Mouse (Mus musculus): ENCODE results near the gene Tarbp1. TPM values are rescaled to one million over a fixed set of nuclear protein-coding genes. Genes with fewer than 3 reads are reported as not detected.

The Tarbp1 gene
- total RNA-seq (2023) = 1 to 10 TPM; 3.0 to 3.2 TPM

DNA sequence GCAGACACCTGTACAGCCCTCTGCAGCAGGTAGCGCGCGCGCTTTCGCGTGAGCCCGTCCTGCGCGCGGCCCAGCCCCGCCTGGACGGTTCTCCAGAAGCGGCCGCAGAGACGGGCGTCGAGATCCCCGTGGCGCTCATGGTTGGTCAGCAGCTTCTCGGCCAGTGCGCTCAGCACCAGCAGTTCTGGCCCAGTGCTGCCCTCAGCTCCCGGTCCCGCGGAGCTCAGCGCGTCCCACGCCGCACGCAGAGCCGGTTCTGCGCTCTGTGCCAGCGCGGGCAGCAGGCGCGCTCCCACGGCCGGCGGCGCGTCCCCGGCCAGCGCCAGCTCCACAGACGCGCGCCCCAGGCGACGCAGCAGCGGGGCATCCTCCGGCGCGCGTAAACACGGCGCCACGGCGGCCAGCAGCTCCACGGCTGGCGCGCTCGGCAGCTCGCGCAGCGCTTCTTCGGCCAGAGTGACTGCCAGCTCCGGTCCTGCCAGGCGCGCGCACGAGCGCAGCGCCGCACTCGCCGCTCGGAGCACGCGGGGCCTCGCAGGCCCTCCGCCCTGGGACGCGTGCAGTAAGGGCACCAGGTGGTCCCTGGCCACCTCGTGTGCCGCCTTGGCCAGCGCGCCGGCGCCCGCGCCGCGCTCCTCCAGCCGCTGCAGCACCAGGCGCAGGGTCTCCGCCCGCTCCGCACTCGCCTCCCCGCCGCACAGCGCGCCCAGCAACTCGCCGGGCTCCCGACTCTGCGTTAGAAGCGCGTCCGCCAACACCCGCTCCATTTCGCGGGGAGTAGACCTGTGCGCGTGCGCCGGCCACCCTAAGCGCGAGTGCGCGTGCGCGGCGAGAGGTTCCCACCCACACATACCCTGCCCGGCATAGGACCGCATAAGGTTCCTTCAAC, at the start of gene Tarbp1:
Gene Tarbp1, minus strand, starts transcription at position 767 of the 889 bp plus-strand sequence.

DNA sequence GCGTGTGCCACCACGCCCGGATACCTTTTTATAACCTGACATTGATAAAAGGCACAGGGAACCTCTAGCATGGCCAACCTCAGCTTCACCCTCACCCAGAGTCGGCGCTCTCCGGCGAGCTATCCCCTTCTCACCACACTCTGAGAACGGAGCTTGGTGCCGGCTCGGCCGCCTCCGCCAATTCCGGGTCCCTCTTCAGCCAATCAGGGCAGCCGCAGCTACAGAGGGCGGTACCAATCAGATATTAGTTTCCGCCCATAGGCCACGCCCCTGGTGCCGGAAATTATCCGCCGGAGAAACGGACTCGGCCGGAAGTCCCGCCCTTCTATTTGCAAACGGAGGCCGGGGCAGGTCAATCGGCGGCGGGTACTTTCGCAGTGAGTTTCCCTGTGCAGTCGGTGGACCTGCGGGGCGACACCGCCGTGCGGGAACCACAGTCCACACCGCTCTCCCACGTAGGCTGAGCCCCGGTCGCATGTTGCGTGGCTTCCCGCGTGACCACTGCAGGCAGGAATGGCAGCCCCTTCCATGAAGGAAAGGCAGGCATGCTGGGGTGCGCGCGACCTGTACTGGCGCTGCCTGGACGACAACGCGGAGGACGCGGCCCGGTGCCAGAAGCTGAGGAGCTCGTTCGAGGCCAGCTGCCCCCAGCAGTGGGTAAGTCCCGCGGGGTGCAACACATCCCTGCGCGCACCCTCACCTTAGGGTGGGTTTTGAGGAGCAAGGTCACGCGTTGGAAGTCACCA, 52.5 kb downstream of the Tarbp1 start, which contains the start of gene Coa6:
Gene Coa6, plus strand, starts transcription at position 342 of the 746 bp plus-strand sequence.

Other genes with a start within 250 kb of the Tarbp1 start
- gene Slc35f3, start 176.5 kb downstream of the Tarbp1 start, total RNA-seq (2023) = not detected
- 1 to 10 TPM; 8.6 to 8.9 TPM for gene Coa6, start 52.5 kb downstream of the Tarbp1 start, total RNA-seq (2023)
- 100 to 1,000 TPM; 136 to 153 TPM for gene Irf2bp2, start 118.9 kb upstream of the Tarbp1 start, total RNA-seq (2023)

Measured in neutrophil, adult 59 days (primary cell).